Mouse (Mus musculus): ENCODE measurements around the gene Immp2l.

- no peak for TF ChIP-seq GATA1 (IDR thresholded peaks at IDR 0.05; ENCODE audit: borderline replicate concordance, low read length)
- TF ChIP-seq FLI1 (IDR thresholded peaks at IDR 0.05; ENCODE audit: low read length): no peak
Observed at GRCm38 (mm10) chr12:41289047-41289446, 265.2 kb downstream of the Immp2l start.
